Mouse (Mus musculus): Measurements from ENCODE around the gene Eif2b2. TPM values are rescaled to one million over a fixed set of nuclear protein-coding genes. Genes with fewer than 3 reads are reported as not detected.
A peak's percentile ranks its signal among the peaks of the same experiment; 100 is the strongest.

Eif2b2 gene
- polyA plus RNA-seq, 1 experiment from 2014 or later, result 49.0 TPM

GRCm38 (mm10) chr12:85181475-85182344 lies 37.6 kb upstream of the Eif2b2 start:
- 0 out of 2 replicates have a peak, but pooled peaks have one; percentile 30 for ATAC-seq (ENCODE audit: insufficient number of reproducible peaks, low FRiP score)
- Histone ChIP-seq H3K4me3 (no peak overlapping the region), H3K36me3 (no peaks in the 10 kb centered on the region), H3K27me3 (replicated peaks) (peaks cover 55% of the 10 kb centered on the region), H3K4me2 (peak overlapping the region; percentile 6), H3K9me3 (replicated peaks) (no peaks in the 10 kb centered on the region), H3K27ac (ENCODE audit: poor library complexity, severe bottlenecking) (no peak overlapping the region), H3K4me1 (replicated peaks) (peaks cover 34% of the 10 kb centered on the region), H3K9ac (no peak overlapping the region)
- 26% methylated on average over 17 of the region's 17 CpGs for WGBS

DNA sequence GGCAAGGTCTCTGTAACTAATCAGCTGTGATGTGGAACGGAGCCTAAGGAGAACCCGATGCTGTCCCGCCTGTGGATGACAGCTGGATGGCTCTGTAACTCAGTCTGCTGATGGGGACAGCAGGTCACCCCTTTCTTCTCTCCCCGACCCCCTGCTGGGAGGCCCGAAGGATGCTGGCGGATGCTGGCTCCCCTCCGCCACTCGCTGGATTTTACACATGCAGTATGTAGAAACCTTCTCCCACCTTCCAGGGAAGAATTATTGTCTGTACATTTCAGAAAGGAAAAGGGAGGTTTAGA lies 37.0 kb upstream of the Eif2b2 start:
- Histone ChIP-seq H3K4me3 (no peak overlapping the region), H3K27ac (ENCODE audit: poor library complexity, severe bottlenecking) (no peak overlapping the region), H3K9ac (no peak overlapping the region), H3K9me3 (replicated peaks) (no peaks in the 10 kb centered on the region), H3K4me1 (replicated peaks) (peaks cover 31% of the 10 kb centered on the region), H3K27me3 (replicated peaks) (peaks cover 55% of the 10 kb centered on the region), H3K4me2 (peak overlapping the region; percentile 6; the same call in 1 of the 2 replicates), H3K36me3 (no peaks in the 10 kb centered on the region)
- ATAC-seq (ENCODE audit: insufficient number of reproducible peaks, low FRiP score), result no peak
- 24% methylated on average over 8 of the region's 8 CpGs for WGBS

DNA sequence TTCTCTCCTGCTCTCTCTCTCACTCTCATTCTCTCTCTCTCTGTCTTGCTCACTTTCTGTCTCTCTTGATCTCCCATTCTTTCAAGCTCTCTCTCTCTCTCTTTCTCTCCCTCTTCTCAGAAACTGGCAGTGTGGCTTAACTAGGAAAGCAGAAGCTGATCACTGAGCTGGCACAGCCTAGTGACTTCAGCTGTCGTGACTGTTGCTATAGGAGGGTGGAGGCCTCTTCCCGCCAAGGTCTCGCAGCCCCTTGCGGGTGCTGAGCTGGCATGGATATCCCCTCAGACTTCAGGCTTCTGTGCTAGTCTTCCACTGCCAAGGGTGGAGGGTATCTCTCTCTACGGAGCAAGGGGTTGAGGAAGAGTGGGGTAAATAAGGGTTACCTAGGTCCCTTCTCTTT lies 36.4 kb upstream of the Eif2b2 start:
- no peak overlapping the region for H3K9ac ChIP-seq
- 66% methylated on average over 5 of the region's 5 CpGs for WGBS
- peaks cover 26% of the 10 kb centered on the region for H3K4me1 ChIP-seq (replicated peaks)
- H3K4me2 ChIP-seq, result no peak overlapping the region
- H3K36me3 ChIP-seq, result no peaks in the 10 kb centered on the region
- peaks cover 52% of the 10 kb centered on the region for H3K27me3 ChIP-seq (replicated peaks)
- no peaks in the 10 kb centered on the region for H3K9me3 ChIP-seq (replicated peaks)
- ATAC-seq (ENCODE audit: insufficient number of reproducible peaks, low FRiP score), result no peak
- H3K27ac ChIP-seq (ENCODE audit: poor library complexity, severe bottlenecking), result no peak overlapping the region
- H3K4me3 ChIP-seq, result no peak overlapping the region

GRCm38 (mm10) chr12:85184118-85184517 lies 35.2 kb upstream of the Eif2b2 start:
- Histone ChIP-seq H3K27ac (ENCODE audit: poor library complexity, severe bottlenecking) (no peak overlapping the region), H3K9ac (no peak overlapping the region), H3K36me3 (no peaks in the 10 kb centered on the region), H3K4me1 (replicated peaks) (peaks cover 26% of the 10 kb centered on the region), H3K27me3 (replicated peaks) (peaks cover 43% of the 10 kb centered on the region), H3K4me3 (no peak overlapping the region), H3K9me3 (replicated peaks) (no peaks in the 10 kb centered on the region), H3K4me2 (no peak overlapping the region)
- no peak for ATAC-seq (ENCODE audit: insufficient number of reproducible peaks, low FRiP score)
- WGBS, result 52% methylated on average over 5 of the region's 5 CpGs

- H3K36me3 ChIP-seq, result no peaks in the 10 kb centered on the region
- H3K4me1 ChIP-seq (replicated peaks), result peaks cover 26% of the 10 kb centered on the region
- peak; percentile 69; the same call in 1 of the 2 replicates for ATAC-seq (ENCODE audit: insufficient number of reproducible peaks, low FRiP score)
- H3K9me3 ChIP-seq (replicated peaks), result no peaks in the 10 kb centered on the region
- H3K4me2 ChIP-seq, result no peak overlapping the region
- no peak overlapping the region for H3K9ac ChIP-seq
- H3K4me3 ChIP-seq, result no peak overlapping the region
- 26% methylated on average over 8 of the region's 8 CpGs for WGBS
- H3K27ac ChIP-seq (ENCODE audit: poor library complexity, severe bottlenecking), result peak overlapping the region; percentile 44; the same call in 1 of the 2 replicates
- H3K27me3 ChIP-seq (replicated peaks), result peaks cover 28% of the 10 kb centered on the region
Observed at GRCm38 (mm10) chr12:85185810-85186209, 33.5 kb upstream of the Eif2b2 start.

DNA sequence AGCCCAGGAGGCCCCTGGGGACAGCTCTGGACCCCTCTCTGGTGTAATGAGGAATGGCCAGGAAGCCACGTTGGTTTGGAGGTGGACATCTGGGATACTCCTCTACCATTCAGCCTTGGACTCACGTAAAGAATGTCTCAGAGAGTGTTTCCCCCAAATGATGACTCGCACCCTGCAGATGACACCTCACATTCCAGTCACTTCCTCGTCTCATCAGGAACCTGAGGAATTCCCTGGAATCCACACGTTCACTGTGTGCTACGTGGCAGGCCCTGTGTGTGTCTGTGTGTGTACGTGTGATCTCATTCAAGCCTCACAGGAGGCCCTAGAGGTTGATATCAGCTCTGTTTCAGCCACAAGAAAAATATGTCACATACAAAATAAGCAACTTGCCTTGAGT lies 32.9 kb upstream of the Eif2b2 start:
- Histone ChIP-seq H3K4me2 (no peak overlapping the region), H3K27me3 (replicated peaks) (peaks cover 22% of the 10 kb centered on the region), H3K36me3 (no peaks in the 10 kb centered on the region), H3K27ac (ENCODE audit: poor library complexity, severe bottlenecking) (peak overlapping the region; percentile 44; the same call in 1 of the 2 replicates), H3K9ac (no peak overlapping the region), H3K9me3 (replicated peaks) (no peaks in the 10 kb centered on the region), H3K4me3 (no peak overlapping the region), H3K4me1 (replicated peaks) (peaks cover 22% of the 10 kb centered on the region)
- WGBS, result 45% methylated on average over 7 of the region's 7 CpGs
- ATAC-seq (ENCODE audit: insufficient number of reproducible peaks, low FRiP score), result no peak

DNA sequence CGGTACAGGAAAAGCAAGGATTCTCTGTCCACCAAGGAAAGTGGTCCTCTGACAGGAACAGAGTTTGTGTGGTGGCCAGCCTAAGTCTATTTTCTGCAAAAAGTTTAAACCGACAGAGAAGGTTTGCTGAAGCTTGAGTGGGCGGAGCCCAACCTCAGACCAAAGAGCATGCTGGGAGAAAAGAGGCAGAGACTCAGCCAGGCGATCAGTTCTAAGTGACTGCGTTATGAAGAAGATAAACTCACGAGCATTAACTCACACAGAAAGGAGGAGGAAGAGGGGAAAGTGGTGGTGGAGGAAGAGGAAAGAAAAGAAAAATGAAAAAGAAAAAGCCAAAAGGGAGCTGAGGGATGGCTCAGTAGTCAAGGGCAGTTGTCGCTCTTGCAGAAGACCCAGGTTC lies 29.0 kb upstream of the Eif2b2 start:
- Histone ChIP-seq H3K9me3 (replicated peaks) (no peaks in the 10 kb centered on the region), H3K9ac (no peak overlapping the region), H3K4me1 (replicated peaks) (peaks cover 31% of the 10 kb centered on the region), H3K4me3 (no peak overlapping the region), H3K4me2 (no peak overlapping the region), H3K27me3 (replicated peaks) (peaks cover 14% of the 10 kb centered on the region; the same call in 1 of the 2 replicates), H3K27ac (ENCODE audit: poor library complexity, severe bottlenecking) (no peak overlapping the region), H3K36me3 (no peaks in the 10 kb centered on the region)
- no peak for ATAC-seq (ENCODE audit: insufficient number of reproducible peaks, low FRiP score)
- whole genome bisulfite sequencing, result 72% methylated on average over 7 of the region's 7 CpGs

DNA sequence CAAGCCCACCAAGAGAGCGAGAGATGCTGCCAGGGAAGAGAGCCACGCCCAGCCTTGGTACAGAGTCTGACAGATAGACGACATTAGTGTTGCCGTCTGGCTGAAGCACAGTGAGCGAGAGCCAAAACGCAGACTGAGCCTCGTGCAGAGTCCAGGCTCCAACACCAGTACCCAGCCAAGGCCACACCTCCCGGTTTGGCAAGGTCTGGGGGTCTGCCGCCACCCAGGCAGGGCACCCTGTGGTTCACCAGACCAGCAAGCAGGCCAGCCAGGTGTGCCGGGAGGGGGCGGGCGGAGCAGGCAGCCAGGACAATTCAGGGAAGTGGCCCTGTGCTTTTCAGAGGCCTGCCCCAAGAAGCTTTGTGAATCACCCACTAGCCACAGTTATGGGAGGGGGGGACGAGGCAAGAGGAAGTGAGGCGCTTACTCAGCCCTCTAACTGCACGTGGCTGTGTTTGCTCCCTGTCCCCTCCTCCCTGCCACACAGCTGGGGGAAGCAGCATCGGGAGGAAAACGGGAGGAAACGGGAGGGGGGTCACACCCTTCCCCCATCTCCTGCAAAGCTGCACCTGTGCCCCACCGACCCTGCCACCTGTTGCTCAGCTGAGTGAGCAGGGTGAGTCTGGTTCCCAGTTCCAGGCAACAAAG lies 26.7 kb upstream of the Eif2b2 start:
- Histone ChIP-seq H3K4me3 (no peak overlapping the region), H3K9ac (no peak overlapping the region), H3K4me1 (replicated peaks) (peaks cover 41% of the 10 kb centered on the region), H3K36me3 (no peaks in the 10 kb centered on the region), H3K9me3 (replicated peaks) (no peaks in the 10 kb centered on the region), H3K27me3 (replicated peaks) (peaks cover 14% of the 10 kb centered on the region; the same call in 1 of the 2 replicates), H3K4me2 (peak overlapping the region; percentile 7; the same call in 1 of the 2 replicates), H3K27ac (ENCODE audit: poor library complexity, severe bottlenecking) (no peak overlapping the region)
- WGBS, result 27% methylated on average over 19 of the region's 19 CpGs
- peak; percentile 42; the same call in 1 of the 2 replicates for ATAC-seq (ENCODE audit: insufficient number of reproducible peaks, low FRiP score)

GRCm38 (mm10) chr12:85193146-85193545 lies 26.1 kb upstream of the Eif2b2 start:
- 85% methylated on average over 10 of the region's 10 CpGs for WGBS
- peaks cover 47% of the 10 kb centered on the region for H3K4me1 ChIP-seq (replicated peaks)
- no peak overlapping the region for H3K4me2 ChIP-seq
- peaks cover 14% of the 10 kb centered on the region; the same call in 1 of the 2 replicates for H3K27me3 ChIP-seq (replicated peaks)
- H3K9ac ChIP-seq, result no peak overlapping the region
- no peaks in the 10 kb centered on the region for H3K36me3 ChIP-seq
- H3K27ac ChIP-seq (ENCODE audit: poor library complexity, severe bottlenecking), result no peak overlapping the region
- no peaks in the 10 kb centered on the region for H3K9me3 ChIP-seq (replicated peaks)
- H3K4me3 ChIP-seq, result no peak overlapping the region
- no peak for ATAC-seq (ENCODE audit: insufficient number of reproducible peaks, low FRiP score)

DNA sequence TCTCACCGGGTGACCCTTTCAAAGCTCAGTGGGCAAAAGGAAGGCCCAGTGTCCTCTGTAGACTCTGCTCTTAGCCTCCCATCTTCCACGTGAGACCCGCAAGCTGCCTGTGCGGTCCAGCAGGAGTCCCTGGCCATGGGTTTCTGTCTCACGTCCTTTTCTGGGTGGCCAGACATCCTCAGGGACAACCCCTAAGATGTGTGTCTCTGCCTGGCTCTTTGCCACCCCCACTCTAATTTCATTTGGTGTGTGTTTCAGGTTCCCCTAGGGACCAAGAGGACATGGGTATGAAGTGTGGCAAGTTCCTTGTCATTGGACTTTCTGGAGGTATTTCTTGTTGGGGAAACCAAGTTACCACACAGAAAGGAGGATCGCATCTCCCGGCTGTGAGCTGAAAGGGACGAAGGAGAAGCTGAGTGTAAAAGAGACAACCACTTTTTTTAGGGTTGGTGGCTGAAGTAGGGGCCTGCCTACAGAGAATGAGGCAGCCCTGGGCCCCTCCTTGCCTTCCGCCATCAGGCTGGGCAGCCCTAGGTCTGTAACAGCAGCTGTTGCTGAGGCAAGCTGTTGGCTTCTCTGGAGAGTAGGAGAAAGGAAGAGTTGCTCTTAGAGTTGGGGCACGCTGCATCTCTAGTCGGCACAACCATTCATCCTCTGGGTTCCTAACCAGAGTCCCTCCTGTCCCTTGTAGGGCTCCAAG lies 25.2 kb upstream of the Eif2b2 start:
- Histone ChIP-seq H3K36me3 (no peaks in the 10 kb centered on the region), H3K4me2 (no peak overlapping the region), H3K27me3 (replicated peaks) (peaks cover 14% of the 10 kb centered on the region; the same call in 1 of the 2 replicates), H3K9me3 (replicated peaks) (no peaks in the 10 kb centered on the region), H3K4me3 (no peak overlapping the region), H3K27ac (ENCODE audit: poor library complexity, severe bottlenecking) (no peak overlapping the region), H3K4me1 (replicated peaks) (peaks cover 48% of the 10 kb centered on the region), H3K9ac (no peak overlapping the region)
- ATAC-seq (ENCODE audit: insufficient number of reproducible peaks, low FRiP score), result no peak
- 87% methylated on average over 11 of the region's 11 CpGs for WGBS

- no peaks in the 10 kb centered on the region for H3K36me3 ChIP-seq
- no peaks in the 10 kb centered on the region for H3K9me3 ChIP-seq (replicated peaks)
- WGBS, result 24% methylated on average over 4 of the region's 4 CpGs
- no peak for ATAC-seq (ENCODE audit: insufficient number of reproducible peaks, low FRiP score)
- H3K9ac ChIP-seq, result no peak overlapping the region
- H3K27me3 ChIP-seq (replicated peaks), result peaks cover 16% of the 10 kb centered on the region; the same call in 1 of the 2 replicates
- peaks cover 48% of the 10 kb centered on the region for H3K4me1 ChIP-seq (replicated peaks)
- no peak overlapping the region for H3K4me3 ChIP-seq
- no peak overlapping the region for H3K4me2 ChIP-seq
- no peak overlapping the region for H3K27ac ChIP-seq (ENCODE audit: poor library complexity, severe bottlenecking)
Observed at GRCm38 (mm10) chr12:85194623-85195018, 24.7 kb upstream of the Eif2b2 start.

Data from heart, embryonic 12.5 days (tissue).